24 mouse cellular contexts compared by ENCODE assay signal in the genomic region with DNA sequence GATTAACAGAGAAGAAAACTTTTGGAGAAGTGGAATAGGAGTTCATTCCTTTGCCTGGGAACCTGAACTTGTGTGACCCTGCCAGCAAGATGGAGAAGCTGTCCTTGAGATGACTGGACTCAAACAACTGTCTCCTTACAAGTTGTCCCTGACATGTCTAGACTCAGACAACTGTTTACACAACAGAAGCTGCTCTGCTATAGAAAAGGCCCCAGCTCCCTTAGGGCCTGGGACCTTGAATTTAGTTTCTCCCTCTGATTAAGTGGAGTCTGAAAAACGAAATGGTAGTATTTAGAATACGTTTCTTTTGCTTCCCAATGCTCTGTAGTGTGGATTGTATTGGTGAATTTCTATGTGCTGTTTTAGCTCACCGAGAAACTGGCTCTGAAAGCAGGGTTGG. TPM values are rescaled to one million over a fixed set of nuclear protein-coding genes. Genes with fewer than 3 reads are reported as not detected.
DNase-seq lines count a peak whose midpoint lies in the region; ATAC-seq and TF ChIP-seq lines count a peak whose summit lies in the region.
"Had no signal": no experiment of that assay in that cellular context is flagged by ENCODE, and none has a peak within 500 bp of the region (broad histone marks: within the 10 kb centered on the region; RNA-seq: fewer than 3 reads in every experiment).

No protein-coding gene starts in this region.

- no peaks in the 10 kb centered on the region for H3K27me3 ChIP-seq in lung, embryonic 15.5 days
- no peaks in the 10 kb centered on the region for H3K27me3 ChIP-seq in lung, postnatal 0 days (replicated peaks; ENCODE audit: insufficient read depth, low read length)
- H3K27me3 ChIP-seq: CH12.LX; embryonic facial prominence, embryonic 12.5 days; forebrain, embryonic 13.5 days; forebrain, embryonic 15.5 days; Patski had no signal

- H3K9ac ChIP-seq in lung, embryonic 15.5 days, result no peak overlapping the region
- H3K9ac ChIP-seq in lung, postnatal 0 days (replicated peaks; ENCODE audit: low read depth), result no peak overlapping the region
- H3K9ac ChIP-seq: embryonic facial prominence, embryonic 12.5 days; forebrain, embryonic 13.5 days; forebrain, embryonic 15.5 days had no signal

- TF ChIP-seq CTCF in lung, postnatal 0 days (IDR thresholded peaks at IDR 0.05), result no peak

- H3K9me3 ChIP-seq in lung, embryonic 15.5 days, result no peaks in the 10 kb centered on the region
- H3K9me3 ChIP-seq in lung, postnatal 0 days (ENCODE audit: low read length), result no peaks in the 10 kb centered on the region
- H3K9me3 ChIP-seq: embryonic facial prominence, embryonic 10.5 days; embryonic facial prominence, embryonic 12.5 days; forebrain, embryonic 13.5 days; forebrain, embryonic 15.5 days; G1E had no signal

- no peak for TF ChIP-seq EP300 in lung, postnatal 0 days (IDR thresholded peaks at IDR 0.05)

- no peaks in the 10 kb centered on the region for H3K36me3 ChIP-seq in lung, embryonic 15.5 days
- H3K36me3 ChIP-seq in lung, postnatal 0 days (ENCODE audit: insufficient read depth, low read length), result no peaks in the 10 kb centered on the region
- H3K36me3 ChIP-seq: embryonic facial prominence, embryonic 10.5 days; embryonic facial prominence, embryonic 12.5 days; forebrain, embryonic 15.5 days; G1E had no signal

- no peak overlapping the region for H3K4me3 ChIP-seq in lung, embryonic 15.5 days
- H3K4me3 ChIP-seq in lung, postnatal 0 days (ENCODE audit: low read depth, low read length), result no peak overlapping the region
- H3K4me3 ChIP-seq: embryonic facial prominence, embryonic 10.5 days; embryonic facial prominence, embryonic 12.5 days; forebrain, embryonic 13.5 days; forebrain, embryonic 15.5 days had no signal

- no peak overlapping the region for H3K4me2 ChIP-seq in lung, embryonic 15.5 days
- no peak overlapping the region for H3K4me2 ChIP-seq in lung, postnatal 0 days (replicated peaks; ENCODE audit: low read depth, low read length)
- H3K4me2 ChIP-seq: embryonic facial prominence, embryonic 12.5 days; forebrain, embryonic 13.5 days; forebrain, embryonic 15.5 days had no signal

- no peaks in the 10 kb centered on the region for H3K4me1 ChIP-seq in lung, embryonic 15.5 days
- H3K4me1 ChIP-seq in lung, postnatal 0 days (ENCODE audit: insufficient read depth, low read depth, low read length), result no peaks in the 10 kb centered on the region
- H3K4me1 ChIP-seq: forebrain, embryonic 13.5 days; forebrain, embryonic 15.5 days had no signal

- peak overlapping the region; percentile 33; the same call in 1 of the 2 replicates for H3K27ac ChIP-seq in lung, embryonic 15.5 days
- no peak overlapping the region for H3K27ac ChIP-seq in lung, postnatal 0 days (ENCODE audit: low read length)
- H3K27ac ChIP-seq: embryonic facial prominence, embryonic 10.5 days; embryonic facial prominence, embryonic 12.5 days; forebrain, embryonic 13.5 days; forebrain, embryonic 15.5 days had no signal

- DNase-seq in heart, adult 11 months, result peak; percentile 67
- DNase-seq in heart, adult 8-10 months (ENCODE audit: low spot score), result no peak
- DNase-seq in lung, postnatal 25 days (ENCODE audit: low spot score), result no peak
- DNase-seq in lung, postnatal 0 days (ENCODE audit: low spot score), result no peak
- no peak for DNase-seq in lung, postnatal 36 days
- DNase-seq: adrenal gland, adult 8-10 months; adrenal gland, postnatal 14 days; adrenal gland, postnatal 36 days; B cell, adult 2 months; cerebellum, adult 11-12 months; cerebellum, adult 2 months; cerebellum, adult 9-10 months; cerebellum, postnatal 10 days; cerebellum, postnatal 25 days had no signal

- 41% methylated on average over 3 of the region's 3 CpGs for whole genome bisulfite sequencing in lung, embryonic 15.5 days
- WGBS in lung, postnatal 0 days, result 49% methylated on average over 3 of the region's 3 CpGs

- ATAC-seq in lung, embryonic 15.5 days (ENCODE audit: borderline replicate concordance, extremely low read depth, low FRiP score, low TSS enrichment), result no peak
- 0 out of 2 replicates have a peak, but pooled peaks have one; percentile 30 for ATAC-seq in lung, postnatal 0 days
- ATAC-seq: activated CD4-positive, CD25-positive, alpha-beta regulatory T cell, adult 4 months; CD4-positive, CD25-positive, alpha-beta regulatory T cell, adult 4 months; forebrain, embryonic 13.5 days; forebrain, embryonic 15.5 days; Patski had no signal

RNA-seq across cellular contexts. Expression of gene Nxnl2, which starts 14.1 kb away (rescaled TPM):
- under 1 TPM in 3 of 4 experiments, not detected in 1; 0.28 to 0.47 (median 0.34) TPM for total RNA-seq in heart, adult 8-10 months (2022)
- 2.8 and 3.3 TPM in 2 replicates for polyA plus RNA-seq in lung, embryonic 15.5 days (2015; fragmentation: Nextera tagmentation; extraction: Ambion mirVana)
- polyA plus RNA-seq in lung, postnatal 0 days (2015; fragmentation: Nextera tagmentation; extraction: Ambion mirVana), result 1.0 and 1.3 TPM in 2 replicates
- polyA plus RNA-seq: G1E had no signal
